Mouse (Mus musculus) lung, postnatal 0 days (tissue): ENCODE data around the gene Sgta.

Experiments used
- CTCF ChIP-seq: IDR thresholded peaks from 2 replicates; pipeline ENCODE4 v1.5.1; 2016; ENCODE audit warnings: antibody characterized with exemption, mild to moderate bottlenecking
- EP300 ChIP-seq: IDR thresholded peaks from 2 replicates; pipeline ENCODE4 v1.6.1; 2016; ENCODE audit warnings: antibody characterized with exemption, mild to moderate bottlenecking, control low read depth

DNA sequence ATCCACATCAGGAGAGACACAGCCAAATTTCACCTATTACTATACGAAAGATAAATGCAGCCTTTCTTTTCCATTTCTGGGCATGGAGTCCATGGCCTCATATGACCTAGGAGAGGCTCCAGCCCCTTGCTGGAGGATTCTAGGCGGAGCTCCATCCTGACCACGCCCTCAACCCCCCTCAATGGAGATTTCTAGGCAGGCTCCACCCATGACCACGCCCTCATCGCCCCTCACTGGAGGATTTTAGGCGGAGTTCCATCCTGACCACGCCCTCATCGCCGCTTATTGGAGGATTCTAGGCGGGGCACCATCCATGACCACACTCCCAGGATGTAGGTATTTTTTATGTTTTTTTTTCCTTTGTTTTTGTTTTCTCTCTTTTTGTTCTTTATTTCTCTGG, 41.7 kb downstream of the Sgta start:
- TF ChIP-seq EP300 (no peak), CTCF (no peak)
